8 mouse cellular contexts compared by ENCODE assay signal in genomic region chr8:55939870-55940525, GRCm38 (mm10). TPM values are rescaled to one million over a fixed set of nuclear protein-coding genes. Genes with fewer than 3 reads are reported as not detected.
DNase-seq lines count a peak whose midpoint lies in the region; ATAC-seq lines count a peak whose summit lies in the region.

Glra3 (plus strand) TSS chr8:55940460.

- intact Hi-C loops in heart, postnatal 25 days (cut with DNase I), result no loop called here

- H3K4me1 ChIP-seq in heart, embryonic 15.5 days (replicated peaks), result peaks cover 5% of the 10 kb centered on the region
- peaks cover 8% of the 10 kb centered on the region for H3K4me1 ChIP-seq in embryonic facial prominence, embryonic 10.5 days
- H3K4me1 ChIP-seq in intestine, embryonic 15.5 days (replicated peaks), result 0 out of 2 replicates have a peak, but pooled peaks cover 4% of the 10 kb centered on the region
- peaks cover 13% of the 10 kb centered on the region for H3K4me1 ChIP-seq in midbrain, embryonic 10.5 days
- no peaks in the 10 kb centered on the region for H3K4me1 ChIP-seq in stomach, embryonic 16.5 days (ENCODE audit: control insufficient read depth, insufficient read depth, low read length)

- H3K27ac ChIP-seq in heart, embryonic 15.5 days, result no peak within 1 kb of the TSS
- H3K27ac ChIP-seq in embryonic facial prominence, embryonic 10.5 days (replicated peaks), result no peak within 1 kb of the TSS
- H3K27ac ChIP-seq in intestine, embryonic 15.5 days, result no peak within 1 kb of the TSS
- H3K27ac ChIP-seq in midbrain, embryonic 10.5 days (replicated peaks), result 0 out of 2 replicates have a peak within 1 kb of the TSS, but pooled peaks have one; percentile 42
- H3K27ac ChIP-seq in stomach, embryonic 16.5 days (ENCODE audit: low read length), result no peak within 1 kb of the TSS

- H3K9me3 ChIP-seq in heart, embryonic 15.5 days (replicated peaks), result no peaks in the 10 kb centered on the region
- no peaks in the 10 kb centered on the region for H3K9me3 ChIP-seq in embryonic facial prominence, embryonic 10.5 days
- no peaks in the 10 kb centered on the region for H3K9me3 ChIP-seq in intestine, embryonic 15.5 days
- H3K9me3 ChIP-seq in midbrain, embryonic 10.5 days (replicated peaks), result no peaks in the 10 kb centered on the region
- H3K9me3 ChIP-seq in stomach, embryonic 16.5 days (replicated peaks; ENCODE audit: control insufficient read depth, low read length), result no peaks in the 10 kb centered on the region

- no peak for ATAC-seq in heart, embryonic 15.5 days (replicated peaks; ENCODE audit: insufficient number of reproducible peaks, insufficient read depth, low FRiP score, low read depth)
- peak; percentile 49; the same call in 1 of the 2 replicates for ATAC-seq in intestine, embryonic 15.5 days
- no peak for ATAC-seq in stomach, embryonic 16.5 days (ENCODE audit: insufficient read depth, low FRiP score)

- H3K4me2 ChIP-seq in heart, embryonic 15.5 days, result peak within 1 kb of the TSS; percentile 30
- peak within 1 kb of the TSS; percentile 42 for H3K4me2 ChIP-seq in intestine, embryonic 15.5 days (replicated peaks)
- H3K4me2 ChIP-seq in stomach, embryonic 16.5 days (ENCODE audit: low read depth, low read length), result peak within 1 kb of the TSS; percentile 24; the same call in 1 of the 2 replicates

- no peak within 1 kb of the TSS for H3K9ac ChIP-seq in heart, embryonic 15.5 days
- no peak within 1 kb of the TSS for H3K9ac ChIP-seq in intestine, embryonic 15.5 days
- no peak within 1 kb of the TSS for H3K9ac ChIP-seq in stomach, embryonic 16.5 days (ENCODE audit: low read length)

- H3K4me3 ChIP-seq in heart, embryonic 15.5 days, result no peak within 1 kb of the TSS
- H3K4me3 ChIP-seq in embryonic facial prominence, embryonic 10.5 days, result peak within 1 kb of the TSS; percentile 51
- H3K4me3 ChIP-seq in intestine, embryonic 15.5 days (replicated peaks), result 0 out of 2 replicates have a peak within 1 kb of the TSS, but pooled peaks have one; percentile 2
- peak within 1 kb of the TSS; percentile 54 for H3K4me3 ChIP-seq in midbrain, embryonic 10.5 days
- H3K4me3 ChIP-seq in stomach, embryonic 16.5 days (replicated peaks; ENCODE audit: low read length), result no peak within 1 kb of the TSS

- no peaks in the 10 kb centered on the region for H3K36me3 ChIP-seq in heart, embryonic 15.5 days
- H3K36me3 ChIP-seq in embryonic facial prominence, embryonic 10.5 days (replicated peaks), result no peaks in the 10 kb centered on the region
- H3K36me3 ChIP-seq in intestine, embryonic 15.5 days, result no peaks in the 10 kb centered on the region
- H3K36me3 ChIP-seq in midbrain, embryonic 10.5 days, result no peaks in the 10 kb centered on the region
- no peaks in the 10 kb centered on the region for H3K36me3 ChIP-seq in stomach, embryonic 16.5 days (ENCODE audit: control insufficient read depth, insufficient read depth, low read length)

- no peaks in the 10 kb centered on the region for H3K27me3 ChIP-seq in heart, embryonic 15.5 days
- H3K27me3 ChIP-seq in embryonic facial prominence, embryonic 10.5 days (replicated peaks; ENCODE audit: low read depth, poor library complexity, severe bottlenecking), result no peaks in the 10 kb centered on the region
- no peaks in the 10 kb centered on the region for H3K27me3 ChIP-seq in intestine, embryonic 15.5 days (replicated peaks)
- no peaks in the 10 kb centered on the region for H3K27me3 ChIP-seq in midbrain, embryonic 10.5 days (ENCODE audit: low read depth, poor library complexity, severe bottlenecking)
- H3K27me3 ChIP-seq in stomach, embryonic 16.5 days (ENCODE audit: control insufficient read depth, insufficient read depth, low read length), result no peaks in the 10 kb centered on the region

- DNase-seq in heart, postnatal 25 days (ENCODE audit: low spot score), result no peak
- peak; percentile 59 for DNase-seq in embryonic facial prominence, embryonic 10.5 days (ENCODE audit: low spot score)
- peak; percentile 68 for DNase-seq in midbrain, embryonic 10.5 days (ENCODE audit: low spot score)
- no peak for DNase-seq in thymus, adult 18-20 months
- no peak for DNase-seq in adrenal gland, adult 18-20 months (ENCODE audit: low spot score in 2 of 2)

- WGBS in heart, embryonic 15.5 days, result 13% methylated on average over 11 of the region's 11 CpGs
- 14% methylated on average over 11 of the region's 11 CpGs for WGBS in embryonic facial prominence, embryonic 10.5 days
- WGBS in intestine, embryonic 15.5 days, result 18% methylated on average over 11 of the region's 11 CpGs
- 13% methylated on average over 11 of the region's 11 CpGs for WGBS in midbrain, embryonic 10.5 days
- WGBS in stomach, embryonic 16.5 days, result 12% methylated on average over 11 of the region's 11 CpGs

RNA-seq across cellular contexts. Expression of gene Glra3, which starts in this region (rescaled TPM):
- polyA plus RNA-seq in heart, embryonic 15.5 days (2015; fragmentation: Nextera tagmentation; extraction: Ambion mirVana), result not detected in 2 replicates
- not detected for total RNA-seq in heart, postnatal 25 days (2021)
- polyA plus RNA-seq in embryonic facial prominence, embryonic 10.5 days (2016; fragmentation: Nextera tagmentation; extraction: Ambion mirVana), result 0.02 and 0.09 TPM in 2 replicates
- 0.03 TPM in 2 replicates for polyA plus RNA-seq in intestine, embryonic 15.5 days (2015; fragmentation: Nextera tagmentation; extraction: Ambion mirVana)
- polyA plus RNA-seq in midbrain, embryonic 10.5 days (2016; fragmentation: Nextera tagmentation; extraction: Ambion mirVana), result 0.05 and 0.12 TPM in 2 replicates
- 0.03 and 0.04 TPM in 2 replicates for polyA plus RNA-seq in stomach, embryonic 16.5 days (2015; fragmentation: Nextera tagmentation; extraction: Ambion mirVana)
- not detected for total RNA-seq in adrenal gland, adult 18-20 months (2021)

Comparison
In these comparisons a context has a peak if more than half of its experiments do, and no peak if none do; other contexts are left out.
1. Peak in DNase-seq and H3K4me3 ChIP-seq in embryonic facial prominence, embryonic 10.5 days; RNA of the gene not detected or under 1 TPM.
2. Peak in ATAC-seq, H3K4me3 ChIP-seq and H3K4me2 ChIP-seq in intestine, embryonic 15.5 days; RNA of the gene not detected or under 1 TPM.
3. Peak in DNase-seq, H3K4me3 ChIP-seq and H3K27ac ChIP-seq in midbrain, embryonic 10.5 days; RNA of the gene not detected or under 1 TPM.